Mouse (Mus musculus) left cerebral cortex, adult 2 months (tissue): ENCODE results near the gene Dbi. TPM values are rescaled to one million over a fixed set of nuclear protein-coding genes. Genes with fewer than 3 reads are reported as not detected.
A peak's percentile ranks its signal among the peaks of the same experiment; 100 is the strongest.

ENCODE experiments used
- DNase-seq, 2 experiments: peaks; one replicate each; pipeline ENCODE4 v3.0.0; 2021 to 2022; ENCODE audit warnings: low spot score in 2 of 2, mixed read lengths in 1 of 2; ENCODE audit errors: extremely low spot score in 1 of 2
- H3K27ac ChIP-seq: fragments of 200-600 bp; 2 replicates; pipeline ENCODE4 v1.8.1; 2022
- H3K4me3 ChIP-seq: fragments of 200-600 bp; 2 replicates; pipeline ENCODE4 v1.8.1; 2022
- CTCF ChIP-seq: fragments of 200-600 bp; IDR thresholded peaks from 2 replicates; pipeline ENCODE4 v1.8.1; 2022; ENCODE audit warnings: antibody characterized with exemption, mild to moderate bottlenecking, moderate library complexity
- intact Hi-C: fragments of 180-260 bp; cut with DNase I; formaldehyde crosslinking; loops from one replicate; pipeline ENCODE4 v1.15.1; 2025
- total RNA-seq, 2 experiments: library from RNA; stranded (reverse); gene quantifications; 2 replicates each; pipeline ENCODE4 v1.2.3; 2021

Gene Dbi
- total RNA-seq, 2 experiments from 2014 or later = 202 to 252 TPM

DNA sequence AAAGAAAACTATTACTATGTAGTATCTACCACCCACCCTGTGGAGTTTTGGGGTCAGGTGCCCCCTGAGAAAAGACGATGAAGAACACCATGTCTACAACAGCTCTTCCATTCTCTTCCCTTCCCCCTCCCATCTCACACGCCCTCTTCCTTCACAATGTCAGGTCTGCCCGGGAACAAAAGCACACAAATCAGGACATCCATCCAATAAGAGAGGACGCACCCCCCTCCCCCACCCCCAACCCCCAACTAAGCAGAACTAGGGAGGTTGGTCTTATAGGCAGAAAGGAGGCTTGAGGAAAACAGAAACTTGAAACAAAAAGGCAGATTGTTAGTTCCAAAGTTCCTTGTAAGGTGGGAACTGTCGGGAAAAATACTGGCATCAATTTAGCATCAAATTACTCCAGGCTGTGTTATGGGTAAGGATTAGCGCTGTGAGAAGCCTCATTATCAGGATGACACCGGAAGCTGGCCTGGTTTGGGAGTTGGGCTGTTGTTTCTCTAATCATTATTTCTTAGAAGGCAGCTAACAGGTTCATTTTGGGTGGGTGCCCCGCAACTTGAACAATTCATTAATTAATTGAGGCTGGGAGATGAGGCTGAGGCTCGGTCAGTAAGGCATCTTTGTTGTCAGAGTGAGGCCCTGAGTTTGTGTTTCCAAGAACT lies 43.0 kb downstream of the Dbi start:
- no peak for TF ChIP-seq CTCF
- DNase-seq = no peak
- Histone ChIP-seq H3K27ac (no peak overlapping the region), H3K4me3 (no peak overlapping the region)
- intact Hi-C loops = no loop called here

DNA sequence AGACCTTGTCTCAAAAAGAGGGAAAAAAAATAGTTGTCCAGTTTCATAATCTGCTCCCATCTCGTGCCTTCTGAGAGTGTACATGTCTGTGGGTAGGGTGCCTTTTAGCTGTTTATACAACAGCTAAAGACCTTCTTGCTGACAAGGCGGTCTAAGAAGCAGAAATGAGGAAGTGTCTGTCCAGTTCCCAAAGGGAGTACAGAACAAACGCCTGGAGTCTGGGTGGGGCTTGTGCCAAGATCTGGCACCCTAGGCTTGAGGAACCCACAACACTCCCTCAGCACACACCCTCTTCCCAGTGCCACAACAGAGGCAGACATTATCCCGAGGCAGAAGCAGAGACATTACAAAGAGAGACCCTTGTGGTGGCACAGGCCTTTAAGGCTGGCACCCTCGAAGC lies 45.4 kb downstream of the Dbi start:
- no peak for TF ChIP-seq CTCF
- no peak overlapping the region for H3K27ac ChIP-seq
- intact Hi-C loops = no loop called here
- DNase-seq = no peak
- H3K4me3 ChIP-seq = no peak overlapping the region

DNA sequence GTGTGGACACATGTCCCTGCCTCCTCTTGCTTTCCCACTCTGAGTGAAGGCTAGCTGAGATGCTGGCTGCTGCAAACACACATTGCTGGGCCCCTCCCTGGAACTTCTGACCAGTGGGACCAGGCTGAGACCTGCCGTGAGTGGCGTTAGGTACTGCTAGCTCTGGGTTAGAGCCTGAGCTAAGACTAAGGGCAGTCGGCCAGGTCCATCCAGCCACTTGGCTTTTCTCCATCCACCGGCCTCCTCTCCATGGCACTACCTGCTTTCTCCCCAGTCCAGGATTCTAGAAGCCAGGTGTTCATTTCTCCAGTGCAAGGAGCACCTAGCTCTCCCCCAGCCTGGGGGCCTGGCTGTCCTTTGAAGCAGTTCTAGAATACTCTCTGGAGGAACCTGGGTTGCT lies 45.9 kb downstream of the Dbi start:
- Histone ChIP-seq H3K4me3 (no peak overlapping the region), H3K27ac (no peak overlapping the region)
- DNase-seq = no peak
- intact Hi-C loops = no loop called here
- no peak for TF ChIP-seq CTCF

DNA sequence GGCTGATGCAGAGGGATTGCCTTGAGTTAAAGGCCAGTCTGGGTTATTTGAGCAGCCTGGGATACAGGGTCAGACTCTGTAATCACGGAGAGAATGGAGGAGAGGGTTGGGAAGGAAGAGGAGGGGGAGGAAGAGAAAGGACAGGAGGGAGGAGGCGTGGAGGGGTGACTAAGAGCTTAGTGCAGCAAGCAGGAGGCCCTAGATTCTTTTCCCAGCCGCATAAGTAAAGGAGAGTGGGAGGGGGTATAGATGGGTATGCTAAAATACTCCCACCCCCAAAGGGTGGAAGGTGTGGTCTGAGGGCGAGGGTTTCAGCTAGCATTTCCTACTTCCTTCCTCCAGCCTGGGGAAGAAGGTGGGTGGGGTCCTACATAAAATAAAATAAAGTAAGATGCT lies 46.6 kb downstream of the Dbi start:
- Histone ChIP-seq H3K27ac (no peak overlapping the region; the same call in 1 of the 2 replicates), H3K4me3 (no peak overlapping the region)
- no peak for DNase-seq
- no peak for TF ChIP-seq CTCF
- intact Hi-C loops = no loop called here

DNA sequence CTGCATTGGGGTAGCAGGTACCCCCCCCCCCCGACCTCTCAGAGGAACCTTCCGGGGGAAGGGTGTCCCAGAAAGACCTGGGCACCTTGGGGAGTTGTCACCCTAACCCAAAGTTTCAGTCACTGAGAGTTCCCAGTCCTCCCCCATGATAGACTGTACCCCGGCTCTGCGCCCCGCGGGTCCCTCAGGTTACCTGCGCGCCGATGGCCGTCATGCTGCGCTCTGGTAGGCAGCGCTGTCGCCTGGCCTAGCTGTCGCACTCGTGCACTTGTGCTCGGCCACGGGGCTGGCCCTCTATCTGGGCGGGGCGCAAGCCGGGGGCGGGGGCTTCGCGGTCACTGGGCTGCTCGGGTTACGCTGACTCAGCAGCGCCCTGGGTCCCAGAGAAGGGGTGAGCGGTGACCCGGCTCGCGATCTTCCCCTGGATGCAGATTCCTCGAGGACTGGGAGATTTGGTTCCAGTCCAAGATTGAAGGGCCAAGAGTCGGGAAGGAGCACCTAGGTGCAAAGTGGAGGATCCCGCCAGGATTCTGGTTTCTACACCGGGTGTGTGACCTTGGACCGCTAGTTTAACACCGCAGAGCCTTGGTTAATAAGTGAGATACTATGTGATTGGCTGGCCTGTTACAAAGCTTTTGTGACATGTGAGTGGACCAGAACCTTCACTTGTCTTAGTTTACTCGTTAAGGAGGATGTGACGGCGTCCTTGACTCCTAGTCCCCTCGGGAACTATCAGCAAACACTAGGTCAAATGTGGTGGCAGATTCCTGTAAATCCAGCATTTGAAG lies 47.2 kb downstream of the Dbi start, which contains the start of gene Tmem37:
TSS of gene Tmem37 (minus strand) at position 556 of the 788 bp plus-strand sequence.
- no peak for TF ChIP-seq CTCF
- Histone ChIP-seq H3K4me3 (peak within 1 kb of the TSS; percentile 44), H3K27ac (peak within 1 kb of the TSS; percentile 42)
- DNase-seq = peak; percentile 31 to 43
- intact Hi-C loops = no loop called here

DNA sequence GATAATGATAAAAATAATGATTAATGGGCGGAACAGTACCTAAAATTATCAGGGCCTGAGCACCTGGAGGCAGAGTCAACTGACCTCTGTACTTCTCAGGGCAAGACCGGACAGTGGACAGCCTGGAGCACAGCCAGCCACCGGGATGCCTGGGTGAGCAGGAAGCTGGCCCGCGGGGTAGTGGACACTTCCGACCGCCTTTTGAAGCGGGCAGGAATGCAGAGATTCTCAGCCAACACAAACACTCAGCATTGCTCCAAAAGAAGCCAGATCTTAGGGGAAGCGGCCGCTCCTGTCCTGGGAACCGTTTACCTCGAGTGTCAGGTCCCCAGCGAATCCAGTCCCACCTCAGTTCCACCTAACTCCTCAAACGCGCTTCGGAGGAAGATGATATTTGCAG lies 48.0 kb downstream of the Dbi start:
- intact Hi-C loops = no loop called here
- Histone ChIP-seq H3K27ac (peak overlapping the region; percentile 42), H3K4me3 (peak overlapping the region; percentile 44)
- TF ChIP-seq CTCF = no peak
- DNase-seq = peak in 1 of 2 experiments; percentile 28

DNA sequence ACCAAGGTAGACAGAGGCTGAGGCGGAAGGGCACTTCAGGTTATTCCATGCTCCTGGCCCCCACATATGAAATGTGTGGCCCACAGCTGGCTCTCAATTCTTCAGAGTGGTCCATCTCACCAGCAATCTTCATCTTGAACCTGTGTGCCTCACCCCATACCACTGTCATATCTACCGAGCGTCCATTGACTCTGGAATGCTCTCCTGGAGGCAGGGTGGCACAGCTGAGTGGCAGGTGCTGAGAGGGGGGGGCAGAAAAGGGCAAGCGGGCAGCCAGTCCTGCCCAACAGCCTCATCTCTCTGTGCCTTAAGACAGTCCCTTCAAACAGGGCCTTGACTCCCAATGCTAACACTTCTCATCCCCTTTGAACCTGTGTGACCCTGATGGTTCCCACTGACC lies 49.7 kb downstream of the Dbi start:
- Histone ChIP-seq H3K4me3 (no peak overlapping the region), H3K27ac (no peak overlapping the region)
- DNase-seq = no peak
- intact Hi-C loops = no loop called here
- TF ChIP-seq CTCF = no peak

DNA sequence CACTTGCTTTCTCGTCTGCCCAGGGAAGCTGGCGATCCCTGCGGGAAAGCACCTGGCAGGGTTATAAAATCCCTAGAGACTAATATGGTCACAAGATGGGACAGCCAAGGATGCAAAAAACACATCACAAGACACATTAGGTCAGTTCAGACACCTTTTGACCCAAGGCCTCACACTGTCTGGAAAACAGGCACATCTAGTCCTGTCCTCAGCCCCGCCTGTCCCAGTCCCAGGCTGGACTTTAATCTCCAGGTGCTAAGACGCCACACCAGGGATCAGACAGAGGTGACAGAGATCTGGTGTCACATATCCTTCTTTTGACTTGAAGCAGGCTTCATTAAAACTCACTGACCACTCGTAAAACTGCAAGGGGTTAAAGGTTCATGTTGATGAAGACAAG lies 50.7 kb downstream of the Dbi start:
- TF ChIP-seq CTCF = no peak
- Histone ChIP-seq H3K4me3 (no peak overlapping the region), H3K27ac (no peak overlapping the region)
- intact Hi-C loops = no loop called here
- DNase-seq = no peak

DNA sequence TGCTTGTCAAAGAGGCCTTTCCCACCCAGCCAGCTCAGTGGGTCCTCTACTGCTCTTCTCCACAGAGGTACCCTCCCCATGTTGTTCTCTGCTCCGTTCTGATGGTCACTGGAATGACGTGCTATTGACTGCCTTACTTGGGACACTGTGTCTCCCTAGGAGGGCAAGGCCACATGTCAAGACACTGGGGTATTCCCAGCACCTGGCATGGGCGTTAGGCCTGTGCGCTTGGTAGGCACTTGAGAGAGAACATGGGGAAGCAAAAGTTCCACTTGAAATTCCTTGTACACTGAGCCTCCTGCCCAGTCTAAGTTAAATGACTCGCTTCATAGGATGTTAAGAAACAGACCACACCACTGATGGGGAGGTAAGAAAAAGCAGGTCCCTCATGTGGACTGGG lies 51.8 kb downstream of the Dbi start:
- Histone ChIP-seq H3K4me3 (no peak overlapping the region), H3K27ac (no peak overlapping the region)
- intact Hi-C loops = no loop called here
- no peak for TF ChIP-seq CTCF
- no peak for DNase-seq

DNA sequence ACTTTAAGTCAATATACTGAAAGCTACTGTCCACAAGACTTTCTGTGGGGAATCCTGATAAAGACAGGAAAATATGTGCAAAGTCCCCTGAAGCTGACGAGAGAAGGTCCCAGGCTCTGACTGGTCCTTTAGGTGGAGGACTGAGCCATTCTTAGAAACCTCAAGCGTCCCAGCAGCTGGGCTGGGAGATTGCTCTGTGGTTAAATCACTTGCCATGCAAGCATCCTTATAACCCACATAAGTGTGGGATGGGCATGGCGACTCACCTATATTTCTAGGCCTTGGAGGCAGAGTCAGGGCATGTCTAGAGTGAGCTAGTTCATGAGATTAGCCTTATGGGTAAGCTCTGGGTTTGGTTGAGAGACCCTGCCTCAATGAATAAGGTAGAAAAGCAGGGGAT lies 54.3 kb downstream of the Dbi start:
- H3K4me3 ChIP-seq = no peak overlapping the region
- intact Hi-C loops = no loop called here

DNA sequence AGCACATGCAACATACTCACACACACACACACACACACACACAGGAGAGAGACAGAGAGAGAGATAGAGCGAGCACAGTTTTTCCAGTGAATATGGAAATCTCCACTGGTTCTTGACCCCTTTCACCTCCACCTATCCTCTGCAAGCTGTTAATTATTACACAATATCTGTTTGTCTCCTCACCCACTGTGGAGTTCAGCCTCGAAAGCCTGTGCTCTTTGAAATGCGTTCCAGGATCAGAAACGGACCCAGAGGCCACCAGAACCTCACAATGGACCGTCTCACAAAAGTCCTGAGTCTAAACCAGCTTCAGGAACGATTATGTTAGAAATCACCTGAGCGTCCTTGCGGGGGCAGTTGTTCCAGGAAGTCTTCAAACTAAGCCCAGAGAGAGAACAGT lies 54.7 kb downstream of the Dbi start:
- intact Hi-C loops = no loop called here
- DNase-seq = no peak
- TF ChIP-seq CTCF = no peak
- no peak overlapping the region for H3K4me3 ChIP-seq
- H3K27ac ChIP-seq = no peak overlapping the region

More for the DNA sequence above, 54.3 kb downstream of the Dbi start:
- H3K27ac ChIP-seq = no peak overlapping the region
- no peak for TF ChIP-seq CTCF
- no peak for DNase-seq

DNA sequence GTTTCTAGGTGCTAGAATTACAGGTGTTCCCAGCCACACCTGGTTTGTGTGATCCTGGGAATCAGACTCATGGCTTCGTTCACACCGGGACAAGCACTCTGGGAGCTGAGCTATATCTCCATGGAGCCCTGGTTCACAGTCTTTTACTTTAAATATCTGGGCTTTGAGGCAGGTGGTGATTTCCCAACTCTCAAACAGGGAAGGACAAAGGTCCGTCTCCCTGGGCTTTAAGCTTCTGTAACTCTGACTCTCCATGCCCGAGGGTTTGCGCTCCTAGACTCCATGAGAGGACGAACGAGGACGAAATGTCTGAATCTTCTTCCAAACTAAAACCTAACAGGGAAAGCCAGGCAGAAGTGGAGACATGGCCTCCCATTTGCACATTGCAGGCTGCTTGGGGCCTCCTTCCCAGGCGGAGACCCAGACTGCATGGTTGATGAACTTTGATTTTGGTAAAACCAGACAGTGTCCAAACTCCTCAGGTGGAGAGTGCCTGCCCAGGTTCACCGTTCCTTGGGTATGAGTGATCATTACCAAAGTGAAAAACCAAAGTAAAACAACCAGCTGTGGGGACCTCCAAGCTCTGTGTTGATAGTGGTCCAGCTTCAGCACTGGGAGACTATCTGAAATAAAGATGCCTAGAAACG lies 56.7 kb downstream of the Dbi start:
- H3K27ac ChIP-seq = no peak overlapping the region
- no peak overlapping the region for H3K4me3 ChIP-seq
- no peak for TF ChIP-seq CTCF
- intact Hi-C loops = no loop called here
- no peak for DNase-seq

Other genes with a start within 250 kb of the Dbi start
- 1 to 10 TPM; 7.7 to 8.1 TPM for gene Tmem177, start 207.9 kb downstream of the Dbi start, total RNA-seq
- under 1 TPM; 0.20 to 0.79 TPM for gene Cfap221, start 123.8 kb downstream of the Dbi start, total RNA-seq
- gene Sctr, start 114.2 kb downstream of the Dbi start, total RNA-seq = under 1 TPM; 0.43 to 0.77 TPM
- gene Tmem37, start 47.0 kb downstream of the Dbi start, total RNA-seq = 1 to 10 TPM; 1.6 to 2.5 TPM
- gene 3110009E18Rik, start 109 bp upstream of the Dbi start, total RNA-seq = 1 to 10 TPM; 6.3 to 6.8 TPM
- 1 to 10 TPM; 5.5 to 5.6 TPM for gene Steap3, start 151.6 kb upstream of the Dbi start, total RNA-seq
- gene C1ql2, start 219.5 kb upstream of the Dbi start, total RNA-seq = 1 to 10 TPM; 4.2 to 4.5 TPM